Mouse (Mus musculus) splenic B cell, adult 2 months (primary cell): ENCODE measurements around the gene Gabrg3.

Experiments
- DNase-seq: peaks from one replicate; pipeline ENCODE4 v3.0.0-alpha.2; 2011; ENCODE audit warnings: low read depth, low spot score
- H3K27me3 ChIP-seq: 2 replicates; pipeline ENCODE4 v1.6.1; 2012; ENCODE audit warnings: mild to moderate bottlenecking, low read length, moderate library complexity, mixed read lengths; ENCODE audit not compliant: control insufficient read depth, poor library complexity, insufficient read depth, severe bottlenecking
- H3K36me3 ChIP-seq: 2 replicates; pipeline ENCODE4 v1.6.1; 2012; ENCODE audit warnings: mild to moderate bottlenecking, low read length, moderate library complexity, mixed read lengths; ENCODE audit not compliant: control insufficient read depth, poor library complexity, insufficient read depth, severe bottlenecking

Gabrg3 gene

DNA sequence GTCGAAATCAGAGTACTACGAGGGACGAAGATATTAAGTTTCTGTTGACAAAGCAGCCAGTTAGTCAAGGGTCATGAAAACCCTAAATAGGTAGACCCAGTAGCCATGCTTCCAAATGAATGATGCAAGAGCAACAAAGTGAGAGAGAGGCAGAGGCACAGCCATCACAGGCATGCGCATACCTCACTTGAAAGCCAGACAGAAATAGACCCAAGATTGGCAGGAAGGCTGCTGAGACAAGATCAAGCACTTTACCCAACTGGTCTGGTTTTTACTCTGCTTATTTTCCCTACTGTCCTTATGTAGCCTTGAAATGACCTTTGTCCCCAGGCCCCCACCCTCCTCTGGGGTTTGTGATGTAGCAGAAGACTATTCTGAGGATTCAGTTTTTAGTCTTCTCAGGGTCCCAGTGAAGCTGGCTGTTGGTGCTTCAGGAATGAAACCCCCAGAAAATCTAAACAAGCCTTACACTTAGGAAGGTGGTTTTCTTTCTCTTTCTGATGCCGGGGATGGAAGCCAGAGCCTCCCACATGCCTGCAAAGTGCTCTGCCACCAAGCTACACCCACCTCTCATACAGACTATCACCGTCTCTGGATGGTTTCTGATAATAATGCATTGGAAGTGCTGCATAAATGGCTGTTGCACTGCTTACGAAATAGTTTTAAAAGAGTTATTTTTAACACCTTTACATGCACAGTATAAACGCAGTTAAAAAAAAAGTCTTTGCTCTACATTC, 30.3 kb downstream of the Gabrg3 start:
- H3K27me3 ChIP-seq, result no peaks in the 10 kb centered on the region
- DNase-seq, result no peak
- no peaks in the 10 kb centered on the region for H3K36me3 ChIP-seq

- DNase-seq, result no peak
- Histone ChIP-seq H3K27me3 (no peaks in the 10 kb centered on the region), H3K36me3 (no peaks in the 10 kb centered on the region)
Measured at GRCm38 (mm10) chr7:57348774-57349173, 38.2 kb downstream of the Gabrg3 start.

GRCm38 (mm10) chr7:57341910-57342309, 45.1 kb downstream of the Gabrg3 start:
- Histone ChIP-seq H3K27me3 (no peaks in the 10 kb centered on the region; the same call in 1 of the 2 replicates), H3K36me3 (no peaks in the 10 kb centered on the region)
- DNase-seq, result no peak

DNA sequence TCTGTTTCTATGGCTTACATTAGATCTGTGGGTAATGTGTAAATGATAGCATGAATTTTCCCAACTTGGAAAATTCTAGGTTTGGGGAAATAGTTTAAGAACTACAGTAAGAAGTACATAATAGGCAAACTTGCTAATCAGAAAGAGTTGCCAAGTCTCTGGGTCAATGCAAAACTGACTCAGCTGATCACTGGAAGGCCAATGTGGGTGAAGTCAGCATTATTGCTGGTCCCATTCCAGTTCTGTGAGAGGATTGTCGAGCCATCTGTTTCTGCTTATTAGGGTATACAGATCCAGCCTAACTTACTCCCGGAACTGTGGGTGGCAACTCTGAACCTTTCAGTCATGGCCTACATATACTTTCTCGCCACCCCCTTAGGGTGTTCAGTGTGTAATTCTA, 55.8 kb downstream of the Gabrg3 start:
- Histone ChIP-seq H3K36me3 (no peaks in the 10 kb centered on the region), H3K27me3 (no peaks in the 10 kb centered on the region)
- no peak for DNase-seq

GRCm38 (mm10) chr7:57330240-57330639, 56.7 kb downstream of the Gabrg3 start:
- Histone ChIP-seq H3K36me3 (no peaks in the 10 kb centered on the region), H3K27me3 (no peaks in the 10 kb centered on the region)
- DNase-seq, result no peak

DNA sequence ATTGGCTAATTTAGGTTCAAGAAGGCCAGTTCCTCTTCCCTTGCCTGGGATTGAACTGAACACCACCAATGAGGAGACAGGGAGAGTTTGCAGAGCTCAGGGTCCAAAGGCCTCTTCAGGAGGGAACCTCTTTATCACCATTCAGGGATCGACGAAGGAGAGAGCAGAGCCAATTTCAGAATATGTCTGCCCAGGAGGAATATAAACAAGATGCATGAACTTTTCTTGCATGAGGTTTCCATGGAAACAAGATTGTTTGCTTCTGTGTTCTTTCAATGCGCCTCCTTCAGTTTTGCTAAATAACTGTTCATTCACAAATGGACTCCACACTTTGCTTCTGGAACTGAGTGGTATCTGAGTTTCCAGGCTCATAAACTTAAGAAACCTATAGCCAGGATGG, 62.5 kb downstream of the Gabrg3 start:
- no peak for DNase-seq
- Histone ChIP-seq H3K36me3 (no peaks in the 10 kb centered on the region), H3K27me3 (no peaks in the 10 kb centered on the region)

GRCm38 (mm10) chr7:57322086-57322485, 64.9 kb downstream of the Gabrg3 start:
- Histone ChIP-seq H3K36me3 (no peaks in the 10 kb centered on the region), H3K27me3 (no peaks in the 10 kb centered on the region)
- no peak for DNase-seq

GRCm38 (mm10) chr7:57314971-57315370, 72.0 kb downstream of the Gabrg3 start:
- Histone ChIP-seq H3K36me3 (no peaks in the 10 kb centered on the region), H3K27me3 (no peaks in the 10 kb centered on the region)
- DNase-seq, result no peak

DNA sequence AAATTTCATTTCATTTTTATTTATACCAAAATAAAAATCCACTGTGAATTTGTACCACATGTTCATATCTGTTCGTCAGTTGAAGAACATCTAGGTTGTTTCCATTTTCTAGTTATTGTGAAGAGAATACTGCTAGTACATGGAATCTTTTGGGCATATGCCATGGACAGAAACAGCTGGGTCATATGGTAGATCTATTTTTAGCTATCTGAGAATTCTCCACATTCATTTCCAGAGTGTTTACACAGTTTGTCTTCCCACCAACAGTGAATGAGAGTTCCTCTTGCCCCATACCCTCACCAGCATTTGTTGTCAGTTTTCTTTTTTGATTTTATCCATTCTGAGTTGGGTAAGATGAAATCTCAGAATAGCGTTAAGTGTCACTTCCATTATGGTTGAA, 75.0 kb downstream of the Gabrg3 start:
- no peaks in the 10 kb centered on the region for H3K27me3 ChIP-seq
- H3K36me3 ChIP-seq, result no peaks in the 10 kb centered on the region
- DNase-seq, result no peak

- Histone ChIP-seq H3K27me3 (no peaks in the 10 kb centered on the region), H3K36me3 (no peaks in the 10 kb centered on the region)
- no peak for DNase-seq
Measured at GRCm38 (mm10) chr7:57307337-57307736, 79.7 kb downstream of the Gabrg3 start.

GRCm38 (mm10) chr7:57296639-57297038, 90.3 kb downstream of the Gabrg3 start:
- Histone ChIP-seq H3K27me3 (no peaks in the 10 kb centered on the region), H3K36me3 (no peaks in the 10 kb centered on the region)
- DNase-seq, result no peak

- H3K27me3 ChIP-seq, result no peaks in the 10 kb centered on the region
- H3K36me3 ChIP-seq, result no peaks in the 10 kb centered on the region
- DNase-seq, result no peak
Measured at GRCm38 (mm10) chr7:57294127-57294526, 92.9 kb downstream of the Gabrg3 start.

DNA sequence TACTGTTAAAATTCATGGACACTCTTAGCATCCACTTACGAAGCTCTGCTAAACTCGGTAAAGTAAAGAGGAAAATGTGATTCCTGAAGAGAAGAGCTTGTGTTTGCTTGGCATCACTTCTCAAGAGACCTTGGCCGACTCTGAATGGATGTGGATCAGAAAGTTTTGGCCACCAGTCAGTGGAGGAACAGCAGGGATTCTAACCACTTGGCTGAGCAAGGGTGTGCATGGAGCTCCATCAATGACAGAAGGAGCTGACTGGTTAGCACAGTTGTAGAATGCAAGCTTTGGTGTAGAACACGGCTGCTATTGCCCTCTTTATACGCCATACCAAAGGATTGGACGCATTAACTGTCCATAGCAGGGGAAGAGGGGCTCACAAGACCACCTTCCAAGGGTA, 93.4 kb downstream of the Gabrg3 start:
- Histone ChIP-seq H3K27me3 (no peaks in the 10 kb centered on the region), H3K36me3 (no peaks in the 10 kb centered on the region)
- no peak for DNase-seq

DNA sequence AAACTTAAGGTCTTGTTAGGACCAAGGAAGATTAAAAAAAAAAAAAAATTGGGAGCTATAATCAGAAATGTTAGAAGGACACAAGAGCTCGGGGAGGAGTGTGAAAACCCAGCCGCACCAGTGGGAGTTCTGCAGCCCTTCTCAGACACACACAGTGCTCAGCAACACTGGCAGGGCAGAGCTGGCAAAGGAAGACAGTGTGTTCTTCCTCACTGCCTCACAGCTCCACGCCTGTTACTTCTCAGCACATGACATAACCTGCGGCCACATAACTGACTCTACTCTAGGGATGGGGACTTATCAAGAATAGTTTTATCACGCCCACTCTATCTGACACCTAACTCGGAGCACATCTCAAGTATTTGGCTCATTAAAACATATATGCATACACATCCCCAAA, 103.8 kb downstream of the Gabrg3 start:
- Histone ChIP-seq H3K27me3 (no peaks in the 10 kb centered on the region), H3K36me3 (no peaks in the 10 kb centered on the region)

GRCm38 (mm10) chr7:57278841-57279240, 108.1 kb downstream of the Gabrg3 start:
- no peaks in the 10 kb centered on the region for H3K36me3 ChIP-seq
- H3K27me3 ChIP-seq, result no peaks in the 10 kb centered on the region
- DNase-seq, result no peak

More for the DNA sequence above, 103.8 kb downstream of the Gabrg3 start:
- DNase-seq, result no peak

- no peak for DNase-seq
- H3K27me3 ChIP-seq, result no peaks in the 10 kb centered on the region
- H3K36me3 ChIP-seq, result no peaks in the 10 kb centered on the region
Measured at GRCm38 (mm10) chr7:57260201-57260600, 126.8 kb downstream of the Gabrg3 start.
